Mouse (Mus musculus): ENCODE measurements around the gene Pla2g2f.
A peak's percentile ranks its signal among the peaks of the same experiment; 100 is the strongest.

Pla2g2f gene

GRCm38 (mm10) chr4:138716697-138717096, 40.7 kb downstream of the Pla2g2f start:
- no peak for DNase-seq (ENCODE audit: low read depth, low spot score)

- DNase-seq (ENCODE audit: low read depth, low spot score) = no peak
Measured at GRCm38 (mm10) chr4:138714186-138714585, 43.2 kb downstream of the Pla2g2f start.

DNA sequence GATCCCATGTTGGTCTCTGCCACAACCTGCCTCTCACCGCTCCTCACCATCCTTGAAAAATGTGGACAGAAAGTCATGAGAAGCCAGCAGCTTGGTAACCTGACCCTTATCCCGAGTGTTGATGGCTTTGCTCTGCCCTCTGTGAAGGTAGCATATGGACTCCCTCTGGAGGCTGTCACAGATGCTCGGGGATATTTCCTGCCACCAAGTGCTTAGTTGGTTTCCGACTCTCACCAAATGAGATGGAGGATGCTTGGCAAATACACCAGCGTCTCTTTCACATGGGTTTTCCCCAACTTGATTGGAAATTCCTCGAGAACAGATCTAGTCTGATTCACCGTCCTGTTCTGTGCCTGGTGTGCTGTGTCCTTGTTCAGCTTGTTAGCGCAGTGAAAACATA, 44.8 kb downstream of the Pla2g2f start:
- no peak for DNase-seq (ENCODE audit: low read depth, low spot score)

DNA sequence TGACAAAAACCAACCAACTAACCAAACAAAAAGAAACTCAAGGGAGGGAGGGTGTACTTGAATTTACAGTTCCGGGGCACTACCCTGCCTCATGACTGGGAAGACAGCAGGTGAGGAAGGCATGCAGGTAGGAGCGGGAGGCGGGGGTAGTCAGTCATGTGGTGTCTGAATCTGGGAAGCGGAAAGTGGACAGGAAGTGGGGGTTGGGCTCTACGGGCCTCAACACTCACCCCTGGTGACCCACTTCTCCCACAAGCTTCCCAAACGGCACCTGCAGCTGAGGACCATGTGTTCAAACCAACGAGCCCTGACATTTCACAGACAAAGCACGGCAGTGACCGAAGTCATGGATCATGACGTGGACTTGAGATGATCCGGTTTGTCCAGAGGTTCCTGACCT, 45.3 kb downstream of the Pla2g2f start:
- DNase-seq (ENCODE audit: low read depth, low spot score) = no peak

DNA sequence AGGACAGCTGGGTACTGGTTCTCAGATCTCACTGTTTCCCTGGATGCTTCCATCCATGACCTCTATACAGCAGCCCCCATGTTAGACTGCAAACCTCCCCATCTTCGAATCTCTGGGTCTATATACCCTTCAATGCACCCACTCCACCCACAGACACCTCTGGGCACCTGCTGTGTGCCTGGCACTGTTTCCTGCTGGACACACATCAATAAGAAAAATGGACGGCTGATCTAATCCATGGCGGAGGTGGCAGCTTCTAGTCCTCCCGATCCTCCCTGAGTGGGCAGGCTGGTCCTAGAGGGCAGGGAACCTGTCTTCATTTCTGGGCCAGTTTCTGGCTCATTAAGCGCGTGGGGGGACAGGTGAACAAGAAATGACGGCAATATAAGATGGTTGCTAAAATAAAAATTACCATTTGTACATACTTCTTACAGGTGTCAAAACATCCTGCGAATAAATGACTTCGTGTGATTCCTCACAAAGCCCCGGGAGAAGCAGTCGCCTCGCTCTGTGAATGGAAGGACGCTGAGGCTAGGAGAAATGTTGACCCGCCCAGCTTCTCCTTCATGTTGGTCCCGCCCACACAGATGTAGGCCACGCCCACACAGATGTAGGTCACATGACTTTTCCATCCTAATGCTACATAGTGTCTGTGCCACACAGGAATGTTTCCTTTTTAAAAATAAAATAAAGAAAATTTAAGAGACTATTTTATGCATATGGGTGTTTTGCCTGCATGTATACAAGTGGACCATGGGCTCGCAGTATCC, 46.2 kb downstream of the Pla2g2f start:
- DNase-seq (ENCODE audit: low read depth, low spot score) = no peak

DNA sequence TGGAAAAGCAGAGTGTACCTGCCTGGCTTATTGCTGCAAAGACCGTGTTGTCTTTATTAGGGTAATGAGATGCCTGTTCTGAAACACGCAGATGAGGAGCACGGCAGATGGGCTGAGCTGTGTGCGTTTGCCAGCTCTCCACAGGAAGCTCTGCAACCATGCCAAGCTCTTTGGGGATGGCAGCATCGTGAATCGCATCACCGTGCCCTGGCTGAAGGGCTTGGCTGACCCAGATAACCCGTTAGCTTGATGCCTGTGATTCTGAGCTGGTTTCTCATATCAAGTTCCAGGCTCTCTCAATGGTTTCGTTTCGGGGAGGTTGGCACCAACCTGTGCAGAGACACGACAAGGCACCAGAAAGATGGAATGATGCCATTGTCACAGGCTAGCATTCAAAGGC, 46.8 kb downstream of the Pla2g2f start:
- DNase-seq (ENCODE audit: low read depth, low spot score) = no peak

DNA sequence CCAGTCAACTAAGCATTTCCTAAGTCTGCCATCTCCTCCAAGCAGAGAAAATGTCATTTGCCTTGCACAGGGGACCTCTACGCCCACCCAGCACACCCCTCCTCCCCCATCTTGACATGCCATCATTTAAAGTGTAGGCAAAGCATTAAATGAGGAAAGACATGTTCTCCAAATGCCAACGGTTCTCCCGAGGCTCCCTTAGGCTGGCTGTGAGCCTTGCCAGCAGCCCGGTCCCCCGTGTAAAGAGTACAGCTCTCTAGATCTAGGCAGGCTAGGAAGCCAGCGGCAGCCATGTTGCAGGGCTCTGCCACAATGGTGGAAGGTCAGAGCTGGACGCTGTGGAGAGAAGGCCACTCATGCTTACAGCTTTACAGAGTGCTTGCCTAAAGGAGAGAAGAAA, 47.5 kb downstream of the Pla2g2f start:
- DNase-seq (ENCODE audit: low read depth, low spot score) = no peak

DNA sequence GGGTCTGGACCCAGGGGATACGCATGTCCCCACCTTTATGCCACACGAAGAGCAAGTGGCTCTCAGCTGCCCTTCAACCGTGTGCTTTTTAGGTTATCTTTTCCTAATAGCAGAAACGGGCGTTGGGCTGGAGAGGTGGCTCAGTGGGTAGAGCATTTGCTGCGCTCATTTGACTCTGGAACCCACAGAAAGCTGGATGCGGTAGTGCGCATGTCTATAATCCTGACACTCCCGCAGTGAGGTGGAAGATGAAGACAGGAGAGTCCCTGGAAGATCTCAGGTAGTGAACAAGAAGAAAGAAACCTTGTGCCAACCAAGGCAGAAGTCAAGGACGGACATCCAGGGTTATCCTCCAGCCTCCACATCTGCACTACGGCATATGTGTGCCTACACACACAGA, 48.2 kb downstream of the Pla2g2f start:
- no peak for DNase-seq (ENCODE audit: low read depth, low spot score)

DNA sequence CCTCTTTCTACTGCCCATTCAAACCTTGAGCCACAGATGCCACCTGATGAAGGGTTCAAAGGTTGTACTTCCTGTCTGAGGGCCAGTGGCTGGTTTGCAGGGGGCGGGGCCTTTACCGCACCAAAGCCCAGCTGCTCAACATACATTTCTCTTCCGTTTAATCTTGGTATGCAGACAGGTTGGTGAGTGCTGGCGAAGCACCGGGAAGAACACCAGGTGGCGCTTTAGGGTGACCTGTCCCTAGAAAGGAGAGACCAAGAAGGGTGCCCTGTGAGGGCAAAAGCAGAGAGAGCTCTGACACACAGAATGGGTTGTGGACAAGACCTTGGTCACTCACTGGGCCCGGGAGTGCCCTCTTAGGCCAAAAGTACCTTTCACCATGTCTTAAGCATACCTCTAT, 48.8 kb downstream of the Pla2g2f start:
- peak; percentile 56 for DNase-seq (ENCODE audit: low read depth, low spot score)

DNA sequence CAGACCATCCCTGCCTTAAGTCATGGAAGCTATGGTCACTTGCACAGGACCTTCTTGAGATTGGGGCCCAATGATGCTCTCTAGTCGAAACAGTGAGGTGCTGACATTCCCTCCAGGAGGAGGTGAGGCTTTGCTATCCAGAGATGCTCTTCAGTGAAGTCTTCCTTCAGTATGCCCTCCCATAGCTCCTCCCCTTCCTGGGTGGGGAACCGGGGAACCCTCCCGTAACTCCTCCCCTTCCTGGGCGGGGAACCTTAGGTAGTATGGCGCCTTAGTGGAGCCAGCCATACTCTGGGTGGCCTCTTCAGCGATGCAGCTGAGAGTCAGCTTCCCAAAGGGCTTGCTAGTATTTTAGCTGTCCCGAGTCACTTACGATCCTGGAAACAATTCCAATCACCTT, 50.8 kb downstream of the Pla2g2f start:
- no peak for DNase-seq (ENCODE audit: low read depth, low spot score)

- DNase-seq (ENCODE audit: low read depth, low spot score) = no peak
Measured at GRCm38 (mm10) chr4:138704169-138704568, 53.3 kb downstream of the Pla2g2f start.

DNA sequence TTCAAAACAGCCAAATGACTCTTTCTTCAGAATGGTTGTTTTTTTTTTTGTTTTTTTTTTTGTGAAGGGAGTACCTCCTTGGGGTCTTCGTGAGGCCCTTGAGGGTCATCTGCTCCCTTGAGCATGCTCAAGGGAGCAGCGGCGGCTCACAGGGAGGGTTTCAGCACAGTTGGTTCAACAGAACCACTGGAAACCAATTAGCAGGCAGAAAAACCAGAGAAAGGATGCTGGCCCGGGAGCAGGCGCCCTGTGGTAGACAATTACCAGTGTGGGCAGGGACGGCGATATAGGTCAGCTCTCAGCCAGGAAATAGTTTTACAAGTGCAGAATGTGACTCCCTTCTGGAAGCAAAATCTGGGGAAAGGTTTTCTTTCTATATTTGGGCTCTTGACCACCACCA, 53.8 kb downstream of the Pla2g2f start:
- DNase-seq (ENCODE audit: low read depth, low spot score) = no peak

GRCm38 (mm10) chr4:138702528-138702927, 54.9 kb downstream of the Pla2g2f start:
- DNase-seq (ENCODE audit: low read depth, low spot score) = no peak

GRCm38 (mm10) chr4:138702031-138702430, 55.4 kb downstream of the Pla2g2f start:
- no peak for DNase-seq (ENCODE audit: low read depth, low spot score)

DNA sequence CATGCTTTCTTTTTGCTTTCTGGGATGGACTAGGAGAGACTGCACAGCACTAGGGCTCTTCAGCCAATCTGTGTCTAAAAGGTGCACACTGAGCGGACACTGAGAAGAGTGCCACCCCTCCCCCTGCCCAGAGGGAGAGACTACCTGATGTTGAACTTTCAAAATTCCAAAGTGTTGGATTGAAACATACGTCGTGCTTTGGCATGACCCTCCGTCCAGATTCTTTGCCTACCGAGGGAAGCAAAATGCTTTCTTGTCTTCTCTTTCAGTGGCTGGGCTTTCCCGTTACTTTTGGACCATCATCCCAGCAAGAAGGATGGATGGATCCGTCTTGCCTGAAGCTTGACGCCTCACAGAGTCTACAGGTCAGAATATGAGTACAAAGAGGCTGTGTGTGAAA, 56.3 kb downstream of the Pla2g2f start:
- DNase-seq (ENCODE audit: low read depth, low spot score) = no peak

All from A20 (cell line).